Comparison of ENCODE assay signal across 15 mouse cellular contexts in the genomic region with DNA sequence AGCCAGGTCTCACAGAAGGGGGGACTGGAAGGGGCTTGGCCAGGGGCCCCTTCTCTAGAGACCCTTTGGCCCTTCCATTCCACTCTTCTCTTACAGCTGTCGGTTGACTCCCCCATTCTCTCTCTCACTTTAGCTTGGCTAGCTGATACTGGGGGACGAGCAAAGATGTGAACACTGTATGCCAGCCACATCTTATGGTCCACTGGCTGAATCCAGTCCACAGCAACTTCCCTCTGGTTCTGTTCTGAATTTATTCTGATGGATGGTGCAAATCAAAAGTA. TPM values are rescaled to one million over a fixed set of nuclear protein-coding genes. Genes with fewer than 3 reads are reported as not detected.
DNase-seq lines count a peak whose midpoint lies in the region; ATAC-seq and TF ChIP-seq lines count a peak whose summit lies in the region.
"Had no signal": no experiment of that assay in that cellular context is flagged by ENCODE, and none has a peak within 500 bp of the region (broad histone marks: within the 10 kb centered on the region; RNA-seq: fewer than 3 reads in every experiment).

No protein-coding gene starts in this region.

- peak; percentile 15 to 36 for DNase-seq in heart, adult 2 months
- DNase-seq in heart, postnatal 25 days (ENCODE audit: low spot score): no peak
- peak; percentile 12 for DNase-seq in lung, embryonic 14.5 days
- DNase-seq in lung, postnatal 36 days: no peak
- no peak for DNase-seq in urinary bladder, postnatal 36 days (ENCODE audit: low spot score in 2 of 2)
- DNase-seq in kidney, postnatal 14 days: no peak
- DNase-seq: cerebellum, postnatal 36 days; gastrocnemius, postnatal 10 days had no signal

- peak overlapping the region; percentile 83 for H3K27ac ChIP-seq in heart, adult 2 months
- H3K27ac ChIP-seq in lung, embryonic 14.5 days (ENCODE audit: low read depth): 0 out of 2 replicates have a peak overlapping the region, but pooled peaks have one; percentile 36
- H3K27ac ChIP-seq in heart, embryonic 15.5 days: peak overlapping the region; percentile 86
- no peak overlapping the region for H3K27ac ChIP-seq in neural tube, embryonic 14.5 days (ENCODE audit: low read depth, low read length)

- H3K9ac ChIP-seq in heart, adult 2 months (ENCODE audit: low read depth, low read length): peak overlapping the region; percentile 38; the same call in 1 of the 2 replicates
- no peak overlapping the region for H3K9ac ChIP-seq in lung, embryonic 14.5 days
- no peak overlapping the region for H3K9ac ChIP-seq in heart, embryonic 15.5 days
- no peak overlapping the region for H3K9ac ChIP-seq in neural tube, embryonic 14.5 days (replicated peaks; ENCODE audit: low read depth, low read length)
- H3K9ac ChIP-seq: limb, embryonic 12.5 days; stomach, embryonic 15.5 days had no signal

- H3K79me2 ChIP-seq in heart, adult 2 months (replicated peaks; ENCODE audit: control insufficient read depth, insufficient read depth, low read length): no peaks in the 10 kb centered on the region

- TF ChIP-seq CTCF in heart, adult 2 months (IDR thresholded peaks at IDR 0.05): no peak
- TF ChIP-seq CTCF in lung, embryonic 14.5 days (IDR thresholded peaks at IDR 0.05; ENCODE audit: low read depth): no peak

- no peaks in the 10 kb centered on the region for H3K27me3 ChIP-seq in heart, adult 2 months (ENCODE audit: control insufficient read depth, insufficient read depth, low read length)
- no peaks in the 10 kb centered on the region for H3K27me3 ChIP-seq in lung, embryonic 14.5 days (ENCODE audit: insufficient read depth, low read length)
- H3K27me3 ChIP-seq in heart, embryonic 15.5 days: no peaks in the 10 kb centered on the region
- no peaks in the 10 kb centered on the region for H3K27me3 ChIP-seq in neural tube, embryonic 14.5 days (ENCODE audit: control insufficient read depth, insufficient read depth, low read length)
- H3K27me3 ChIP-seq: limb, embryonic 12.5 days; stomach, embryonic 15.5 days had no signal

- ATAC-seq in lung, embryonic 14.5 days (ENCODE audit: insufficient read depth): peak; percentile 21; the same call in 1 of the 2 replicates
- no peak for ATAC-seq in heart, embryonic 15.5 days (replicated peaks; ENCODE audit: insufficient number of reproducible peaks, insufficient read depth, low FRiP score, low read depth)
- ATAC-seq in neural tube, embryonic 14.5 days (ENCODE audit: low read depth): peak; percentile 56; the same call in 1 of the 2 replicates
- ATAC-seq: CD4-positive, CD25-positive, alpha-beta regulatory T cell, adult 4 months; intestine, embryonic 16.5 days had no signal

- H3K9me3 ChIP-seq in lung, embryonic 14.5 days (ENCODE audit: low read depth, low read length): no peaks in the 10 kb centered on the region
- no peaks in the 10 kb centered on the region for H3K9me3 ChIP-seq in heart, embryonic 15.5 days (replicated peaks)
- no peaks in the 10 kb centered on the region for H3K9me3 ChIP-seq in neural tube, embryonic 14.5 days (ENCODE audit: control insufficient read depth, low read length)
- H3K9me3 ChIP-seq: limb, embryonic 12.5 days; stomach, embryonic 15.5 days had no signal

- 40% methylated on average over 2 of the region's 2 CpGs for WGBS in heart, adult 2 months
- 35% methylated on average over 2 of the region's 2 CpGs for WGBS in lung, embryonic 14.5 days
- 23% methylated on average over 2 of the region's 2 CpGs for WGBS in heart, embryonic 15.5 days
- 33% methylated on average over 2 of the region's 2 CpGs for WGBS in neural tube, embryonic 14.5 days

- peaks cover 25% of the 10 kb centered on the region for H3K36me3 ChIP-seq in heart, adult 2 months (ENCODE audit: control insufficient read depth, insufficient read depth, low read length)
- no peaks in the 10 kb centered on the region for H3K36me3 ChIP-seq in lung, embryonic 14.5 days (ENCODE audit: insufficient read depth)
- H3K36me3 ChIP-seq in heart, embryonic 15.5 days: no peaks in the 10 kb centered on the region
- no peaks in the 10 kb centered on the region for H3K36me3 ChIP-seq in neural tube, embryonic 14.5 days (ENCODE audit: control insufficient read depth, insufficient read depth, low read length)
- H3K36me3 ChIP-seq: stomach, embryonic 15.5 days had no signal

- TF ChIP-seq EP300 in heart, adult 2 months (IDR thresholded peaks at IDR 0.05; ENCODE audit: insufficient read depth, low read depth, low read length): no peak

- H3K4me3 ChIP-seq in heart, adult 2 months: no peak overlapping the region
- H3K4me3 ChIP-seq in lung, embryonic 14.5 days (ENCODE audit: low read depth, low read length): no peak overlapping the region
- H3K4me3 ChIP-seq in heart, embryonic 15.5 days: no peak overlapping the region
- H3K4me3 ChIP-seq in neural tube, embryonic 14.5 days (ENCODE audit: low read depth, low read length): no peak overlapping the region
- H3K4me3 ChIP-seq: erythroblast, embryonic 14.5 days; limb, embryonic 12.5 days; stomach, embryonic 15.5 days had no signal

- TF ChIP-seq POLR2A in heart, adult 2 months (IDR thresholded peaks at IDR 0.05; ENCODE audit: insufficient read depth, low read depth, low read length): no peak

- intact Hi-C loops in heart, adult 2 months (cut with DNase I): no loop called here
- intact Hi-C loops in heart, postnatal 25 days (cut with DNase I): no loop called here

- H3K4me1 ChIP-seq in heart, adult 2 months (ENCODE audit: control insufficient read depth, insufficient read depth, low read length): peaks cover 15% of the 10 kb centered on the region
- H3K4me1 ChIP-seq in lung, embryonic 14.5 days (ENCODE audit: insufficient read depth): no peaks in the 10 kb centered on the region; the same call in 1 of the 2 replicates
- peaks cover 38% of the 10 kb centered on the region for H3K4me1 ChIP-seq in heart, embryonic 15.5 days (replicated peaks)
- H3K4me1 ChIP-seq in neural tube, embryonic 14.5 days (ENCODE audit: control insufficient read depth, insufficient read depth, low read length): 0 out of 2 replicates have a peak, but pooled peaks cover 4% of the 10 kb centered on the region

- no peak overlapping the region for H3K4me2 ChIP-seq in lung, embryonic 14.5 days
- no peak overlapping the region for H3K4me2 ChIP-seq in heart, embryonic 15.5 days
- H3K4me2 ChIP-seq in neural tube, embryonic 14.5 days (ENCODE audit: low read depth, low read length): no peak overlapping the region
- H3K4me2 ChIP-seq: limb, embryonic 12.5 days; stomach, embryonic 15.5 days had no signal

RNA-seq across cellular contexts. Expression of a gene that starts 32.7 kb away (rescaled TPM):
- total RNA-seq in heart, adult 2 months (2021): 10 to 100 TPM; 28.1 to 29.5 TPM
- 15.0 and 28.6 TPM in 2 replicates for polyA plus RNA-seq in heart, adult 2 months (2012; rRNA removed)
- 10 to 100 TPM; 32.7 to 35.6 TPM for total RNA-seq in heart, postnatal 25 days (2021)
- polyA plus RNA-seq in lung, embryonic 14.5 days (2014; fragmentation: Nextera tagmentation; extraction: Ambion mirVana): 7.7 and 7.8 TPM in 2 replicates
- polyA plus RNA-seq in heart, embryonic 15.5 days (2015; fragmentation: Nextera tagmentation; extraction: Ambion mirVana): 10.8 and 13.7 TPM in 2 replicates
- 0.78 and 6.3 TPM in 2 replicates for polyA plus RNA-seq in neural tube, embryonic 14.5 days (2014; fragmentation: Nextera tagmentation; extraction: Ambion mirVana)
- polyA plus RNA-seq: CD4-positive, CD25-positive, alpha-beta regulatory T cell, adult 4 months; erythroblast, embryonic 14.5 days had no signal

Comparison
In these comparisons a context has a peak if more than half of its experiments do, and no peak if none do; other contexts are left out.
1. DNase-seq: peak in heart, adult 2 months (2 of 2) and lung, embryonic 14.5 days (single experiment); none in heart, postnatal 25 days (single experiment), lung, postnatal 36 days (single experiment), urinary bladder, postnatal 36 days (0 of 2) and kidney, postnatal 14 days (single experiment).